Mouse (Mus musculus) inflammation-experienced regulatory T-cells, adult 6 months (primary cell): ENCODE results near the gene Klk1. TPM values are rescaled to one million over a fixed set of nuclear protein-coding genes. Genes with fewer than 3 reads are reported as not detected.

ENCODE experiments used
- ATAC-seq: one replicate; pipeline ENCODE4 v1.8.0; 2017
- polyA plus RNA-seq, 3 experiments: library from polyadenylated mRNA; unstranded; fragments of 100-300 nt; shearing (Covaris generic); gene quantifications; one replicate each; pipeline ENCODE4 v1.2.1; 2017

Gene Klk1
- polyA plus RNA-seq, 3 experiments from 2014 or later: 0.44 TPM; not detected in 2

DNA sequence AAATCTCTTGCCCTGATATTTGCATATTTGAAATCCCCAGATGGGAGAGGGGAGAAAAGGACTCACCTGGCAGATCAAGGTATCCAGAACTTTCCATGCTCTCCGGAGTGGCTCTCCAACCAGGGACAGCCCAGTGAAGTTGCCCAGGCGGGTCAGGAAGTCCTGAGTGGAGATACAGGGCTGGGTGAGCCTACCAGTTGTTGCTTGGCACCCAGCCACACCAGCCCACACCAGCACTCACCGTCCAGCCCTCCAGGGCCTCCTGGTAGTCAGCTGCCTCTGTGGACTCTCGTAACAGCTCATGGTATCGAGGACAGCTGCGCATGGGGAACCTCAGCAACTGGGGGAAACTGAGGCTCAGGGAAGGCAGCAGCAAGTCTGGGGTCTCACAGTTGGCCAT, 29.8 kb downstream of the Klk1 start:
- no peak for ATAC-seq

- no peak for ATAC-seq
These were observed 32.1 kb downstream of the Klk1 start, which contains the start of gene Acp4 for GRCm38 (mm10) chr7:44257278-44257677. Gene Acp4 (minus strand): TSS chr7:44257378.

DNA sequence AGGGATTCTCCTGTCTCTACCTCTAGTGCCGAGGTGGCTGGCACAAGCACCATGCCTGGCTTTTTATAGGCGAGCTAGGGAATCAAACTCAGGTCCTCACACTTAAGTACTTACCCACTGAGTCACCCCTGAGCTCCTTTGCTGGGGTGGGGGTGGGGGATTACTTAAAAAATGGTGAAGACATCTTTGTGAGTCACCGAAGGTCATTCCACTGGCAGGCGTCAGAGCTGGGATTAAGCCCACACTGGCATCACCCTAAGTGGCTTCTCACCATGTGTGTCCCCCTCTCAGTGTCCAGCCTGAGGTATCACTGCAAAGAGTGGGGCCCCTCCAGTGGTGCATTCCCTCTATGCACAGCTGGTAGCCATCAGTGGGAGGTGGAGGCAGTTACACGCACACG, 35.2 kb downstream of the Klk1 start:
- ATAC-seq: no peak

DNA sequence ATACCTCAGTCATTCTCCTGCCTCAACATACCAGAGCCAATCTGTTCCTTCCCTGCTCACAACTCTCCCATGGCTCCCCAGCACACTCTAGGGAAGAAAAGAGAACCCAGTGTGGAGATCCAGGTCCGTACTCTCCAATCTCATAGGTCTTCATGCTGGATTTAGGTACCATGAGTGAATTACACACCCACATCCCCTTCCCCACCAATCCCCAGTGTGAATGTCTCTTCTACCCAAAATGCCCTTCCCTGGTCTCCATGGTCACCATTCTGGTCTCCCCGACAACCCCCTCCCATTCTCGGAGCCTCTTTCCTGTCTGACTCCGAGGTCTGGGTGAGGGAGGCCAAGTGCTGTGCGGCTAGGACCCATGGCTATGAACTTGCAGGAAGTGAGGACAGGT, 36.0 kb downstream of the Klk1 start, which contains the start of gene Gm15517:
Gene Gm15517 (plus strand): TSS at position 301 of the 400 bp plus-strand sequence.
- ATAC-seq: no peak

- ATAC-seq: peak; percentile 87
These were observed 37.9 kb downstream of the Klk1 start for GRCm38 (mm10) chr7:44262791-44263643.

GRCm38 (mm10) chr7:44268117-44268516, 43.0 kb downstream of the Klk1 start:
- no peak for ATAC-seq

DNA sequence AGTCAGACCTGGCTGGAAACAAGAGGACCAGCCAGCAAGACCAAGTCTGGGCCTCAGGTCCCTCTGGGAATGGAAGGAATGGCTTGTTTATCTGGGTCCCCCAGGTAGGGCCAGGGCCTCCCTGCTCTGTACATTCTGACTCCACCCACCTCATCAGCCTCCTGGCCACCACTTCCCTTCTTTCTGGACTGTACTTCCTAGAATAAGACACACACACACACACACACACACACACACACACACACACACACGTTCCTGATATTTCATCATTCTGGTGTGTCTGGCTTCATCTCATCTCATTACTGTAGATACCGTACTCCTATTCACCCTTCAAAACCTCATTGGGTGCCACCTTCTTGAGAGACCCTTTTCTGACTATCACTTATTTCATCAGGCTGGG, 44.2 kb downstream of the Klk1 start:
- no peak for ATAC-seq

DNA sequence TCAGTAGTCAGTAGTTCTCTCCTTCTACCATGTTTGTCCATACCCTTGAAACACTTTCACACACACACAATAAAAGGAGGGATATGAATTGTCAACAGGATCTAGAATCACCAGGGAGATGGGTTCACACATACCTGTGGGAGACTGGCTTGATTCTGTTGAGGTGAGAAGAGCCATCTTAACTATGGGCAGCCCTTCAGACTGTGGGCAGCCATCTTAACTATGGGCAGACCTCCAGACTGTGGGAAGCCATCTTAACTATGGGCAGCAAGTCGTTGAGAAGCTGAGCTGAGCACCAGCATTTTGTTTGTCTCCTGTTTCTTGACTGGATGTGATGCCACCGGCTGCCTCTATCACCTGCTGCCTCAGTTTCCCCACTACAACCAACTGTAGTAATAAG, 46.1 kb downstream of the Klk1 start:
- no peak for ATAC-seq

DNA sequence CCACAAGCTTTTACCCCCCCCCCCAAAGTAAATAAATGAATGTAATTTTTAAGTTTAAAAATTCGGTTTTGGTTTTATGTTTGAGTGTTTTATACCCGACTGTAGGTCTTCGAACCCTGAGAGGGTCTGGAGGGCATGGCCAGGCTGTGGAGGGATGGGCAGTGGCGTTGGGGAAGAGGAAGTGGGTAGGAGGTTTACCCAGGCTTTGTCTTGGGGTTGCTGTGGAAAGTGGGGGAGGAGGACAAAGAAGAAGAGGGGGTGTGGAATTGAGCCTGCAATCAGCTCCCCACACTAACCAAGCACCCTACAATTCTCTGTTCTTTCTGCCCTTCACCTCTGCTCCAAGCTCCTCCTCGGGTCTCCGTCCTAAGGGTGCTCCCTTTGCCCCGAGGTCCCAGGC, 47.4 kb downstream of the Klk1 start:
- no peak for ATAC-seq

- ATAC-seq: no peak
These were observed 48.3 kb downstream of the Klk1 start for GRCm38 (mm10) chr7:44273446-44273845.

- ATAC-seq: no peak
These were observed 48.9 kb downstream of the Klk1 start for GRCm38 (mm10) chr7:44274096-44274495.

- ATAC-seq: no peak
These were observed 50.4 kb downstream of the Klk1 start for GRCm38 (mm10) chr7:44275546-44275945.

- ATAC-seq: no peak
These were observed 51.5 kb downstream of the Klk1 start for GRCm38 (mm10) chr7:44276461-44277249.

DNA sequence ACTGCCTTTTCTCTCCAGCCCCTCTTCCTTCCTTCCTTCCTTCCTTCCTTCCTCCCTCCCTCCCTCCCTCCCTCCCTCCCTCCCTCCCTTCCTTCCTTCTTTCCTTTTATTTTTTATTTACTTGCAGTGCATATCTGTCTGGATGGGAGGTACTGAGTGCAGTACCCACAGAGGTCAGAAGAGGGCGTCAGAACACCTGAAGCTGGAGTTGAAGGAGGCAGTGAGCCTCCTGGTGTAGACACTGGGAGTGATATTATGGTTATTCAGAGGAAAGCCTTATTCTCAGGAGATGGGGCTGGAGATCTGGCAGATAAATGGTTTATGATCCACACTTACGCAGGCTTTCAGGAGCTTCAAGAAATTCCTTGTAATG, 52.1 kb downstream of the Klk1 start:
- ATAC-seq: no peak

Other genes with a start within 250 kb of the Klk1 start
- 1 to 10 TPM in 2 of 3 experiments, not detected in 1; 1.5 to 2.8 TPM for gene Klk1b9, start 249.3 kb upstream of the Klk1 start, polyA plus RNA-seq
- not detected for gene Klk1b11, start 229.5 kb upstream of the Klk1 start, polyA plus RNA-seq
- not detected for gene Klk1b26, start 213.2 kb upstream of the Klk1 start, polyA plus RNA-seq
- 1 to 10 TPM; 3.3 to 6.3 (median 4.1) TPM for gene Klk1b27, start 173.1 kb upstream of the Klk1 start, polyA plus RNA-seq
- not detected for gene Klk1b21, start 123.0 kb upstream of the Klk1 start, polyA plus RNA-seq
- gene Klk1b22, start 112.7 kb upstream of the Klk1 start, polyA plus RNA-seq: not detected
- gene Klk1b16, start 88.6 kb upstream of the Klk1 start, polyA plus RNA-seq: not detected
- not detected for gene Klk1b24, start 37.1 kb upstream of the Klk1 start, polyA plus RNA-seq
- gene Klk1b3, start 27.2 kb upstream of the Klk1 start, polyA plus RNA-seq: not detected
- gene Klk1b4, start 17.9 kb upstream of the Klk1 start, polyA plus RNA-seq: not detected
- not detected for gene Klk1b5, start 9.4 kb upstream of the Klk1 start, polyA plus RNA-seq
- under 1 TPM in 1 of 3 experiments, not detected in 2; 0.38 TPM for gene Gm36864, start 10.8 kb downstream of the Klk1 start, polyA plus RNA-seq
- 1 to 10 TPM; 1.3 to 2.5 (median 1.6) TPM for gene 1700028J19Rik, start 21.3 kb downstream of the Klk1 start, polyA plus RNA-seq
- gene 2410002F23Rik, start 21.4 kb downstream of the Klk1 start, polyA plus RNA-seq: 100 to 1,000 TPM in 1 of 3 experiments, 10 to 100 TPM in 2; 47.7 to 133 (median 97.4) TPM
- gene Acp4, start 32.0 kb downstream of the Klk1 start, polyA plus RNA-seq: not detected
- gene Gm15517, start 36.1 kb downstream of the Klk1 start, polyA plus RNA-seq: not detected
- gene Clec11a, start 81.5 kb downstream of the Klk1 start, polyA plus RNA-seq: under 1 TPM; 0.28 to 0.62 (median 0.34) TPM
- gene Shank1, start 84.9 kb downstream of the Klk1 start, polyA plus RNA-seq: under 1 TPM; 0.15 to 0.62 (median 0.20) TPM
- not detected for gene Syt3, start 158.7 kb downstream of the Klk1 start, polyA plus RNA-seq
- not detected for gene 1700008O03Rik, start 160.5 kb downstream of the Klk1 start, polyA plus RNA-seq
- gene Lrrc4b, start 203.7 kb downstream of the Klk1 start, polyA plus RNA-seq: not detected
- not detected for gene Aspdh, start 240.0 kb downstream of the Klk1 start, polyA plus RNA-seq
- 10 to 100 TPM; 46.9 to 62.6 (median 47.0) TPM for gene Josd2, start 242.6 kb downstream of the Klk1 start, polyA plus RNA-seq